Mouse (Mus musculus): ENCODE measurements around the gene Krcc1. TPM values are rescaled to one million over a fixed set of nuclear protein-coding genes. Genes with fewer than 3 reads are reported as not detected.

Krcc1 gene
- 10 to 100 TPM; 55.9 to 61.1 TPM for total RNA-seq (2021)

DNA sequence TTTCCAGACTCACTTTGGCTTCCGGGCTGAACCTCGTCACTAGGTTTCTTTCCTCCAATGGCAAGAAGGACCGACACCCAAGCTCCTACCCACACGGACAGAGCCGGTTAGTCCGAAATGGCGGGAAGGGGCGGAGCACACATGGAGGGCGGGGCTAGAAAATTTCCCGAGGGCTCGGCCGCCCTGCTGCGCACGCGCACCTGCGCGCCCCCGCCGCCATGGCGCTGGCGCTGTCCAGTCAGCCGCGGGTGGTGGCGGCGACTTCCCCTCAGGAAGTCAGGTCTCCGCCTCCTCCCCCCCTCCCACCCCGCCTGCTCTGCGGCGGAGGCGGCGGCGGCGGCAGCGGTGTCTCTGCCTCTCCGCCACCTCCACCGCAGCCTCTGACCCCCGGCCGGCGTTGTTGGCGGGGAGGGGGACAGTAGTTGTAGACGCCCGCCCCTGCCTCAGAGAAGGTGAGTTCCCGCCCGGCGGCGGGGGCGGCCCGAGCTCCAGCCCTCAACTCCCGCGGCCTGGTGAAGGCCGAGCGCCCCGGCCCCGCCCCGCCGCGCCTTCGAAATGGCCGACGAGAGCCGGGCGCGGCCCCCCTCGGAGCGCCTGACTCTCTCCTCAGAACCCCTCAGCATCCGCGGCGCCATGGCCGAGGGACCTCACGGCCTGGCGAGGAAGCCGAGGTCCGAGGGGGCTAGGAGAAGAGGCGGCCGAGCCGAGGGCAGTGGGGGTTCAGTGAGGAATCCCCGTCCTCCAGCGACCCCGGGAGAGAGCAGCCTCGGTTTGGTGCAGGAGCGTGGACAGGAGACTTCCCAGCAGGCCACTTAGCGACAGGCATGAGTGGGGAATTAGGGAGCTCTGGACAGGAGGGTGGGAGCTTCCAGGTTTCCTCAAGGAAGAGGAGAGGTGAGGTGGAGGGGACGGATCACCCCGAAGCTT lies at the start of gene Krcc1:
Gene Krcc1 (plus strand): TSS at position 289 of the 927 bp plus-strand sequence.
- peak; percentile 99 for DNase-seq

DNA sequence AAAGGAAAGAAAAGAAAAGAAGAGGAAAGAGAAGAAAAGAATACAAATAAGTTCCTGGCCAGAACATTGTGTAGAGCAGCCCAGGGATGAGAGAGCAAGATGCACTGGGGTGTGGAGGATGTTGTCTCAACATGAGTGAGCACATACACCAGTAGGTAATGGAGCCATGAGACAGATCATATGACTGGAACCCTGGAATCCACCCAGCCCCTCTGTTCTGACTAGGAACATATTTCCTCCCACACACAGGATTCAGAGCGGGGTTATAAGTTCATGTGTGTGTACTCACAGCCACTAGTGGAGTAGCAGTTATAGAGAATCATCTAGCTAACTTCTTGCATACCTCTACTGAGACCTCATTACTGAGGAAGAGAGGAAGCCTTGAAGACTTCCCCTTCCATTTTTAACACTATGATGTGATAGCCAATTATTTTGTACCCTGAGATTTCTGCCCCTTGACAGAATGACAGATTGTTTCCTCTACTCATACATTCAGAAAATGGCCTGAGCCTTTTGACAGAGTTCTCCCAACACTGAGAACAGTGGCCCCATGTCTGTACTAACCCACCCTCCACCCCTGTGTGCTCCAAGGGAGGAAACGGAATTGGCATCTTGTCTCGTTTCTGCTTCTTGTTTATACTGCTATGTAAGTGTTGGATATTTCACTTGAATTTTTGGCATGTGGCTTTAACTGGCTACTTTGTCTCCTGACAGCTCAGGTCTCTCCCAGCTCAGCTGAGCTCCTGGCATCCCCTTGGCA lies 47.1 kb upstream of the Krcc1 start:
- no peak for DNase-seq

DNA sequence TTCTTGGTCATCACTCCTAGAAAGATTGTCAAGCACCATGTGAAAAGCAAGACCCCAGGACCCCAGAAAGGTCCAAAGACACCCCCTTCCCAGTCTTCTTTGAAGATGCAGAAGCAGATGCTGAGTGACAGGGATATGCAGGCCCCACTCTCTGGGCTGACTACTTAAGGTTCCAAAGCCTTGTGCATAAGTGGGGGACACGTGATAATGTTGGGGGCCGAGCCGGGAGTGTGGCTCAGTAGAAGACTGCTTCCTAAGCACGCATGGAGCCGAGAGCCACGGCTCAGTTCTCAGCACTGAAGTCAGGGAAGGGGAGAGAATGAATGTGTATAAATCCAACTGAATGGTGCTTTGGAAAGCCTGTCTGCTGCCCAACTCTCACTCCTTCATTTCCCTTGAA lies 44.9 kb upstream of the Krcc1 start:
- no peak for DNase-seq

DNA sequence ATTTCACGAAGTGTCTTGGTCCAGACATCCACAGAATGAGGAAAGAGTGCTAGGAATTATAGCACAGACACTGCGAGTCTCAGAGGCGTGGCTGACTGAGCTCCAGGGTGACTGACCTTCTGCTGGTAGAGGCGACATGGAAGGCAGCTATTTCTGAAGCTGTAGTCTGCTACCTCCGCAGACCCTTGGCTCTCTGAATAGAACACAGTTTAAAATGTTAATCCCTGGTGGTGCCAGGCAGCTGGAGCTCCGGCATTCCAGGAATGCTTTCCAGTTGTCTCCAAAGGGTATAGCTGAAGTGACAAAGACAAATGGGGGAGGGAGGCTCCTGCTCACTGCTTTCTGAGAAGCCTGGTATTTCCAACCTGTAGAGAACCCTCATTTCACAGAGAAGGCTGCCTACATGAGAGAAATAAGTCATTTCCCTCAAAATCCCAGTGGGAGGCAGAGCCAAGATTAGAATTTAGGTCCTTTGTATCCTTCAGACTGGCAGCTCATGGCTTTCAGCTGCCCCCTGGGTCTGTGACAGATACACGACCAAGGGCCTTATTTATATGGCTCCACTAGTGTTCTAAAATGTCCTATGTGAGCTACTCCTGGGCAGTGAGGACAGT lies 44.2 kb upstream of the Krcc1 start:
- peak; percentile 41 for DNase-seq

DNA sequence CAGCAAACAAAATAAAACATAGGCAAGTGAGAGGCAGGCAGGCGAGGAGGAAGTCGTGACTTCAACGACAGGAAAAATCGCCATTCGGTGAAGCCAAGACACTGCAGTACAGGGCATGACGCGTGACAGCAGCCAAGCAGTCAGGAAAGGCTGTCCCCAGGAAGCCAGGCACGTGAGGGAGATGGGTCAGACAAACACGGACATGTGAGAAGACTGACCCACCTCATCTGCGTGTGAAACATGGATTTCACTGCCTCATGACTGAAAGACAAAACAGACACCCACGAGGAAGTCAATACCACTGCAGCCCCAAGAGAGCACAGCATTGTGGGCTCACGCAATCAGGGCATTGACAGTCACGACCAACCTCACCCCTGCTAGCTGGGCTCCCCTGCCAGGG lies 36.4 kb upstream of the Krcc1 start:
- DNase-seq = no peak

DNA sequence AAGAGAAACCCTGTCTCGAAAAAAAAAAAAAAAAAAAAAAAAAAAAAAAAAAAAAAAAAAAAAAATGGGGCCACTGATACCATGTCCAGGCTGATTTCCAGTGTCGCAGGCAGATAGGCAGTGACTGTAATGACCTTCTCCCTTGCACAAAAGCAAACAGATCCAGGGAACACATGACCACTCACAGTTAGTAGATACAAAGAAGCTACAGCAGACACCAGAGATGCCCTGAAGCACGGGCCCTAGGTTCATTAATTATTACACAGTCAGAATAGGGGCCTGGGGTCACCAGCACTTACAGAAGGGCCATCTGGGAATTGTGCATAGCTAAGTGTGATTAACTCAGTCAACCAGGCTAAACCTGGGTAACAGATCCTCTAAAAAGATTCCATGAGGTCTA lies 35.5 kb upstream of the Krcc1 start:
- no peak for DNase-seq

DNA sequence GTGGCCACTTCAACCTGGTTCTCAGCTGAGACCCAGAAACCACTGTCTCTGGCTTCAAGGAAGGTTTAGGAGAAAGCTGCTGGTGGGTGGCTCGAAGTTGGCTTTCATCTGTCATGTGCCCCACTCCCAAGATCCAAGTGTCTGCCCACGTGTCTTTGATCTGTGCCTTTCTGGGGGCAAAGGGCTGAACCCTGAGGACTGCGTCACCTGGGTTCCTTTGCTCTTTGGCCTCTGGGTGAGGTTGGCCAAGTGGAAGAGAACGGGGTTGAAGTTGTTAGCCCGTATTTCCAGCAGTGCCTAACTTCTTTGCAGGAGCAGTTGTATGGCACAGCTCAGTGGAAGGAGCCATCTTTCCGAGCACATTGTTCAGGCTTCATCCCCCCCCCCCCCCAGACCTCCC lies 35.0 kb upstream of the Krcc1 start:
- DNase-seq = no peak

DNA sequence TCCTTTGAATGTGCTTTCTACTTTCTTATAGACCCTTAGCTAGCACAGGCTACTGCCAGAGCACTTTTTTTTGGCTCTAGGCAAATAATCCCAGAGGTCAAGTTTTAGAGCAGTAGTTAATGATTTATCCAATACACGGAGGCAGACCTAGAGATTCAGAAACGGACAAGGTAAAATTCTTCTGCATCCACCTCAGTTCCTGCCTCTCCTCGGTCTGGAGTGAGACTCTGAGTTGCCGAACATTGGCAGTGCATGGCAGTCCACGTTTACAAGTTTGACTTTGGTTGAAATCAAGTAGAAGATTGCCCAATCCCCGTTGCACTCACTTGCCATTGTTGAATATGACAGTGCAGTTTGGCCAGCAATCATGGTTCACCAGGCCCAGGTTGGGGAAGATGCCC lies 34.4 kb upstream of the Krcc1 start:
- DNase-seq = no peak

DNA sequence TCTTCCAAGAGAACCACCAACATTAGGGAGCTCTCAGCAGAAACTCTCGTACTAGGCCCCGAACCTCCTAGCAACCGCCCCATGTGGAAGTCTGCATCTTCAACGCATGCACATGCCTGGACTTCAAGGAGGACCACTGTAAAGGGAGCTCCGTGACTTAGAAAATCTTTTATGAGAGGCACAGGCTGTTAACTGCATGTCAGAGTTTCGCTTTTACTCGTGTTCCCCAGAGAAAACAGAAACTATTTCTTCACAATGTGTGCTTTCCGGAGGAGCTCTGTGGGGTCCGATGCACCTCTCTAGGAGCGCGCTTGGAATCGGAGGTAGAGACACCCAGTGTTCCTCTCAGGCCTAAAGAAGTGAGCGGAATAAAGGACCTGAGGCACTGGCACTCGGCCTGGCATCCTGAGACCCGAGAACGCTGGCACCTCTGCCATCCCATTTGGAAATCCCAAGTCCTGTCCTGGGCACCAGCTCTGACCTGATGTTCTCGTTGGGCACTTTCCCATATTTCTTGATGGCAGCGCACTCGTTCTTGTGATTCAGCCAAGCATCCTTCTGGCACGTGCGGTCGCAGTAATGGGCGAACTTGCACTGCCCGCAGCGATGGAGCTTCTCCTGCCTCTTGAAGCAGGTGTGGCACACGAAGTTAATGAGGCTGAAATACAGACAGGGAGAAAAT lies 32.3 kb upstream of the Krcc1 start:
- no peak for DNase-seq

DNA sequence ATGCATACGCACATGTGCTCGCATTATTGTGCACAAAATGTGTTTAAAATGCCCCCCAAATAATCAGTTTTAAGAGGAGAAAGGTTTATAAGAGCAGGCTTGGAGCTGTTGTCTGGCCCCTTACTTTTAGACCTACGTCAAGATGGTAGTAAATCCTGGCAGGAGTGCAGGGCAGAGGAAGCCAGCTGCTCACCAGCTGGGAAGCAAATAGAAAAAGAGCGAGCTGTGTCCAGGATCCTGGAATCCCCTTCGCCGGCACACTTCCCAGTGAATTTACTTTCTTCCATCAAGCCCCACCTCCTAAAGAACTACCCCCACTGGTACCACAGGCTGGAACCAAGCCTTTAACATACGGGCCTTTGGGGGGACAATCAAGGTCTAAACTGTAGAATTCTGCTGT lies 30.6 kb upstream of the Krcc1 start:
- DNase-seq = no peak

DNA sequence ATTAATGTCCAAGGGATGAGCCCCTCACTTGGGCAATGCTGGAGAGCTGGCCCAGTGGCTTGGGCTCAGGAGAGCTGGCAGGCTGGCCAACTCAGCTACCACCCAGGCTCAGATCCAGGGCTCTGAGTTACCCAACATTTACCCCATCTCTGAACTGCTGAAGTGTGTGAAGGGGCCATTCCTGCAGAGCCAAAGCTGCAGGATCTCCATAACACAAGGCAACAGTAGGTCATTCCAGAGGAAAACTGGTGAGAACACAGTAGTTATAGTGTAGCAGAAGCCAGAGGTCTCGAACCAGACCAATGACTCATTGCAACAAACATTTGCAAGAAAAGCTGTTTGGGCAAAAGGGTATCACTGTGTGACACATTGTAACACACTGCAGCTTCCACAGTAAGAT lies 28.7 kb upstream of the Krcc1 start:
- no peak for DNase-seq

DNA sequence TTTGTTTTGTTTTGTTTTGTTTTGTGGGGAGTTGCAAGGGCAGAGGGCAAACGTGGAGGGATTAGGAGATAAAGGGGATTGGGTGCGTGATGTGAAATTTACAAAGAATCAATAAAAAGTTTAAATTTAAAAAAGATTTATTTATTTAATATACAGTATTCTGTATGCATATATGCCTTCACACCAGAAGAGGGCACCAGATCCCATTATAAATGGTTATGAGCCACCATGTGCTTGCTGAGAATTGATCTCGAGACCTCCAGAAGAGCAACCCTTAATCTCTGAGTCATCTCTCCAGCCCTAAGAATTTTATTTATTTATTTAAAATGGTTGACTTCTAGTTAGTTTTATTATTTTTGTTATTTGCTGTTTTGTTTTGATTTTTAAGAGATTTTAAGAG lies 28.2 kb upstream of the Krcc1 start:
- DNase-seq = no peak

DNA sequence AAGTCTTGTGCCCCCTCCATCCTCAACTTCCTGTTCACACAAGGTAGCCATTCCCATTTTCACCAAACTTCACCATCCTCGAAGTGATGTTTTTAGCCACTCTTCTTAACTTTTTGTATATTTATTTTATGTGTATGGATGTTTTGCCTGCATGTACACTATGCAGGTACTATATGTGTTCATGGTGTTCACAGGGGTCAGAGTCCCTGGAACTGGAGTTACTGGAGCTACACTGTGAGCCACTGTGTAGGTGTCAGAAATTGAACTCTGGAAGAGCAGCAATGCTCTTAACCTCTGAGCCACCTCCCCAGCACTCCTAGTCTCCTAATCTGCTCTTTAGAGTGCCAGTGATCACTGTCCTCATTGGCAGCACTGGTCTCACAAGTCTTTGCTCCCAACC lies 23.1 kb upstream of the Krcc1 start:
- DNase-seq = no peak

DNA sequence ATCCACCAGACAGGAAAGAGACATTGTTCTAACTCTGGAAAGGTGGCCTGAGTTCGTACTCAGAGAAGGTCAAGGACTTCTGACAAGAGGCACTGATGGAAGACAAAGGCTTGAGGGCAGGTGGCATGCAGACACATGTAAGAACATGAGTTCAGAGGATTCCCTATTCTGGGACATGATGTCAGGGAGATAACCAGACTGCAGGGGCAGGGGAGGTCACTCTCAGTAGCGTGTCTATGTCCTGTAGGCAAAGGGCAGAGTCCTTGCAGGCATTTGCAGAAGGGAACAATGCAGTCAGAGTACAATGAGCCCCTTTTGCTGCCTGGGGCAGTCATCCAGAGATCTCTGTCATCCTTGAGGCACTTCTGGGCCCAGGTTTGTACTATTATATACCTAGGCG lies 21.9 kb upstream of the Krcc1 start:
- no peak for DNase-seq

DNA sequence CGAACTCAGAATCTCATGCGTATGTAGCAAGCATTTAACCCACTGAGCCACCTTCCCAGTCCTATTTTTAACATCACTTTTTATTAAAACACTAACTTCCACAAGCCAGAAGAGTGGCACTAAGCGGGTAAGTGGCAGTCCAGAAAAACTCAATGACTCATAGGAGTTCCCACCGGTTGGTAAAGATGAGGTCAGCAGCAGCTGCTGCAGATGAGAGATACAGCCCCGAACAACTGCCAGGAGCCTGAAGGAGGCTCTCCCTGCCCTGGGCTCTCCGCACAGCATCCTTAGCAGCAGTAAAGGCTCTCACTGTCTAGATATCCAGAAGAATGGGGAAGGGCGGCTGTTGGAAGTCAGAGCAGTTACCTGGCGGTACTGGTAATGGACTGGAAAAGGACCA lies 20.5 kb upstream of the Krcc1 start:
- DNase-seq = no peak

DNA sequence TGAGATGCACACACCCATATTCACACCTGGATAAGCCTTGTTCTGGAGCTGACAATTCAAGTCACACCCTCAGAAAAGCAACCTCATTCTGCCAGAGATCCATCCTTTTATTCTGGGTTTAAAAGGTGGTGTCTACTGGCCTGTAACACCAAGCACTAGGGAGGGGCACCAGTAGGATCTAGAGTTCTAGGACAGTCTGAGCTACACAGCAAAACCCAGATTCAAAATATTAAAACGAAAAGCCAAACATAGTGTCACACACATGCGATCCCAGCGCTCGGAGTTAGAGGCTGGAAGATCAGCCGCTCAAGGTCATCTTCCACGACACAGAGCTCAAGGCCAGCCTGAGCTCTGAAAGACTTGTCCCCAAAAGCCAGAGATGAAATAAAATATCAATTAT lies 17.0 kb upstream of the Krcc1 start:
- DNase-seq = no peak

DNA sequence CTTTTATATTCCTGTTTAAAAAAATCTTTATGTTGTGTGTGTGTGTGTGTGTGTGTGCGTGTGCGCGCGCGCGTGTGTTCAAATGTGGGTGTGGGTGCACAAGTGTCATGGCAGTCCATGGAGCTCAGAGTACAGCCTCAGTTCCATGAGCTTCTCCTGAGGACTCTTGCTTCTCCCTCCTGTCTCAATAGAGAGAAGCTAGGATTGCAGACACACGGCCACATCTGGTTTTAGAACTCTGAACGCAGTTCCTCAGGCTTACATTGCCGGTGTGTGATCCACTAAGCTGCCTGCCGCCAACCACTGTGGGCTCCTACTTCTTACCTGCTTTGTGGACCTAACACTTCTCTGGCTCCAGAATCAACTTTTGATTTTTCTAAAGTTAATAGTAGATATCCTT lies 15.3 kb upstream of the Krcc1 start:
- DNase-seq = no peak

DNA sequence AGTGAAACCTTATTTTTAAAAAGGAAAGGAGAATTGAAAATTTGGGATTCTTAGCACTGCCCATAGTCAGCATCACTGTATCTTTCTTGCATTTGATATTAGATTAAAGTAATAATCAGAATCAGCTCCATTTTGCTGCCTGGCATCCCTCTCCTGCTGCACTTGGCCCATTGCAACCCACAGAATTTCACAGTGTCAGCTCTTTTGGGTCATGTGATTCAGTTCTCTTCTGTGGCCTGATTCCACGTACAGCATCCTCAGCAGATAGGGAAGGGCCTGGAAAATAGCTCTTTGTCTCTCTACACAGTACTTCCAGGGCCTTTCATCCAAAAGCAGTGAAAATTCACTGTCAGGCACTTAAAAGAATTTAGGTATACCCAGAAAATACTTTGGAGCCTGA lies 14.1 kb upstream of the Krcc1 start:
- DNase-seq = no peak

DNA sequence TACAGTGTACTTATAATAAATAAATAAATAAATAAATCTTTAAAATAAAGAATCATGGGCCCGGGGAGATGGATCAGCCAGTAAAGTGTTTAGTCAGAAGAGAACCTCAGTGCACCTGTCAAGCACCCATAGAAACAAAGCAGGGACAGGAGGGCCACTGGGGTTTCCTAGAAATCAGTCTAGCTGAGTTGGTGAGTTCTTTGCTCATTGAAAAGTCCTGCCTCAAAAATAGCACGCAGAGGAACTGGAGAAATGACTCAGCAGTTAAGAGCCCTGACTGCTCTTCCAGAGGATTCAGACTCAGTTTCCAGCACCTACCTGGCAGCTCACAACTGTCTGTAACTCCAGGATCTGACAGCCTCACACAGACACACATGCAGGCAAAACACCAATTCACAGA lies 12.9 kb upstream of the Krcc1 start:
- no peak for DNase-seq

DNA sequence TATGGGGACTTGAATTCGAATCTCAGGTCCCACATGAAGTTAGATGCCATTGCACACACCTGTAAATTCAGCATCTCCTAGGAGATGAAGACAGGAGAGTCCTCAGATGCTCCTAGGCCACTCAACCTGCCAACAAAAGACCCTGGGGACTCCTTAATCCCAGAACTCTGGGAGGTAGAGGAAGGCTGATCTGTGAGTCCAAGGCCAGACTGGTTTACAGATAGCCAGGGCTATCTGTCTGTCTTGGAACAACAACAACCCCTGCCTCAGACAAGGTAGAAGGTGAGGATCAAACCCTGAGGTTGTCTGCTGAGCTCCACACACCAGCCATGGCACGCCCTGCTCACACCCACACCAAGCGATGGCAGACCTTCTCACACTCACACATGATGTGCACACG lies 12.3 kb upstream of the Krcc1 start:
- no peak for DNase-seq

DNA sequence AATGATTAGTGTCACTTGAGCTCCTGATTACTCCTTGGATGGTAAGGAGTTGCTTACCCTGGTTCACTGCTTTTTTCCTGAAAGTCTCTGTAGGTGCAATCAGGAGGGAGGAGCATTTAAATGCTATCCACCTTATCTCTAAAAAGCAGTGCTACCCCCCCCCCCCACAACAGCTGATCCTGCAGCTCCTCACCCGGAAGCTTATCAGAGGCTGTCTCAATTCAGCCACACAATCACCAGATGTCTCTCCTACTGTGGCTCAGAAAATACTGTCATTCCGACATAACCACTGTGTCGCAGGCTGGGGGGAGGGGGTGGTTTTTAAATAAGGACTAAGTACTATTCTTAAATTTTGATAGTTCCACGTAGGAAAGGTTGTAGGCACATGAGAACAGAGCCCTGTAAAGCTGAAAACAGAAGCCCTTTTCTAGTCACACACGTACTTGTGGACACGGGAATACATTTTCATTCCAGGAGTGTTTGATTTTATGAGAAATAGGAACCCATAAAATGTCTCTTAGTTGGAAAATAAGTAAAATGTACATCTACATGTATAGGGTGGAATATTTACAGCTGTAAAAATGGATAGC lies 11.3 kb upstream of the Krcc1 start:
- DNase-seq = no peak

DNA sequence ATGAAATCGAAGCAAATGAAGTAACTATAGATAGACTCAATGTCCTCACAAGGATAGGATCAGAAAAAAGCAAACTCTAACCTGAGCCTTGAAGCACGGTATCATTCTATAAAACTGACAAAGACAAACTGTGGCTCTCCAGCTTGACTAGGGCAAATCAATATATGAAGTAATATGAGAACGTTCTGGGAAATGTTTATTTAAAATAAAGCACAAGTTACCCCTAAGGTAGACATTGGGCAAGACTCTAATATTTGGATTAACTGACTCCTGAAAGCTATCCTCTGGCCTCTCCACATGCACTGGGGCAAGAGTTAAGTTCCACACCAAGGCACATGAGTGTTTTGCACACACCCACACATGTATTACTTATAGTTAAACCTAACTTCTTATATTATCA lies 10.4 kb upstream of the Krcc1 start:
- no peak for DNase-seq
